13 mouse cellular contexts compared by ENCODE assay signal in the genomic region with DNA sequence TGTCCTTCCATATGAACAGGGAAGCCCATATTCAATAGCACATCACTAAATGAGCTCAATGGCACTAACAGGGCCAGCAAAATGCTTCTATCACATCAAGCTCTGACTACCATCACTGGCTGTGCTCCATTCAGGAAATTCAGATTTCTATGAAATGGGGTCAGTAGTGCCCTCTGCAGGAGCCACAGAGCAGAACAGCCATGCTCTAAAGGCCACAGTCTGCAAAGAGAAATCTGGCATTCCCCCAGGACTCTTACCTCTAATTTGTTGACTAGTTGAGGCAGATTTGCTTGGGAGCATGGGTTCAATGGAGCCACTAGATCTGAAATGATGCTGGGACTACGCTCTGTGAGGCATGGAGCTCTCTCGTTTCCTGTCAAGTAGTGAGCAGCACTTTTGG.
A peak's percentile ranks its signal among the peaks of the same experiment; 100 is the strongest.
DNase-seq lines count a peak whose midpoint lies in the region; TF ChIP-seq lines count a peak whose summit lies in the region.
"Had no signal": no experiment of that assay in that cellular context is flagged by ENCODE, and none has a peak within 500 bp of the region (broad histone marks: within the 10 kb centered on the region; RNA-seq: fewer than 3 reads in every experiment).

No protein-coding gene starts in this region.

- TF ChIP-seq POLR2A in CH12.LX (IDR thresholded peaks at IDR 0.05; ENCODE audit: low read depth, low read length) = no peak

- no peaks in the 10 kb centered on the region for H3K79me2 ChIP-seq in CH12.LX (replicated peaks; ENCODE audit: control insufficient read depth, extremely low read depth, insufficient read depth, poor library complexity, severe bottlenecking)

- H3K9ac ChIP-seq in CH12.LX (ENCODE audit: insufficient read depth, low read depth) = no peak overlapping the region
- H3K9ac ChIP-seq: heart, embryonic 12.5 days; hindbrain, embryonic 15.5 days; limb, embryonic 15.5 days had no signal

- H3K27me3 ChIP-seq in CH12.LX (replicated peaks) = no peaks in the 10 kb centered on the region
- H3K27me3 ChIP-seq: heart, embryonic 12.5 days; hindbrain, embryonic 15.5 days; limb, embryonic 15.5 days had no signal

- no peaks in the 10 kb centered on the region for H3K9me3 ChIP-seq in CH12.LX (replicated peaks; ENCODE audit: low read length)
- H3K9me3 ChIP-seq: heart, embryonic 12.5 days; hindbrain, embryonic 15.5 days; limb, embryonic 15.5 days had no signal

- no peaks in the 10 kb centered on the region for H3K36me3 ChIP-seq in CH12.LX (replicated peaks in 1 of 2; ENCODE audit: control insufficient read depth in 1 of 2, insufficient read depth in 1 of 2, low read length in 1 of 2)
- H3K36me3 ChIP-seq: heart, embryonic 12.5 days; hindbrain, embryonic 15.5 days; limb, embryonic 15.5 days had no signal

- intact Hi-C loops in gastrocnemius, postnatal 14 days (cut with DNase I; ENCODE audit: low total_unique reads) = no loop called here
- intact Hi-C loops in left cerebral cortex, adult 2 months (cut with DNase I) = no loop called here
- intact Hi-C loops in left cerebral cortex, postnatal 10 days (cut with DNase I) = no loop called here

- no peak for TF ChIP-seq EP300 in CH12.LX (IDR thresholded peaks at IDR 0.05; ENCODE audit: low read length)

- no peak; the same call in 1 of the 2 replicates for TF ChIP-seq RAD21 in CH12.LX (IDR thresholded peaks at IDR 0.05; ENCODE audit: low read depth, low read length)

- in situ Hi-C loops in CH12.LX (cut with MboI; ENCODE audit: low pct_ligation_motif_present, low pct_unique_long_range_greater_than_20kb, low sequenced_read_pairs) = loop anchor here (25.0 kb wide), 1 partner anchor 190 kb away; no protein-coding TSS in a partner anchor

- H3K4me2 ChIP-seq in CH12.LX (ENCODE audit: insufficient read depth, low read depth, poor library complexity, severe bottlenecking) = no peak overlapping the region
- H3K4me2 ChIP-seq: heart, embryonic 12.5 days; hindbrain, embryonic 15.5 days; limb, embryonic 15.5 days had no signal

- H3K4me3 ChIP-seq in left cerebral cortex, adult 2 months = no peak overlapping the region
- no peak overlapping the region for H3K4me3 ChIP-seq in CH12.LX (replicated peaks in 1 of 3; ENCODE audit: low read depth in 2 of 3, low read length in 2 of 3, poor library complexity in 1 of 3)
- H3K4me3 ChIP-seq: erythroblast, embryonic 14.5 days; heart, embryonic 12.5 days; hindbrain, embryonic 15.5 days; limb, embryonic 15.5 days had no signal

- no peak overlapping the region for H3K27ac ChIP-seq in left cerebral cortex, adult 2 months
- no peak overlapping the region for H3K27ac ChIP-seq in CH12.LX (ENCODE audit: insufficient read depth, low read depth)
- H3K27ac ChIP-seq: hindbrain, embryonic 15.5 days; limb, embryonic 15.5 days had no signal

- dilution Hi-C loops in CH12.LX (cut with MboI; ENCODE audit: extremely low pct_ligation_motif_present, extremely low pct_unique_long_range_greater_than_20kb, low sequenced_read_pairs) = no loop called here

- DNase-seq in gastrocnemius, adult 18-20 months (ENCODE audit: low spot score) = peak; percentile 6
- DNase-seq in gastrocnemius, postnatal 14 days = no peak
- DNase-seq in left cerebral cortex, adult 2 months (ENCODE audit: extremely low spot score in 1 of 2, low spot score in 2 of 2) = no peak
- DNase-seq in left cerebral cortex, postnatal 10 days (ENCODE audit: extremely low spot score in 1 of 2, low spot score in 2 of 2) = no peak
- DNase-seq in CH12.LX (ENCODE audit: extremely low read depth) (peak; percentile 6), R1 (ENCODE audit: low read depth, low spot score) (peak; percentile 18)
- DNase-seq in right cerebral cortex, postnatal 25 days = no peak
- DNase-seq in left cerebral cortex, adult 9 months (ENCODE audit: low spot score in 2 of 2) = no peak
- DNase-seq: thymus, postnatal 25 days had no signal

- no peaks in the 10 kb centered on the region for H3K4me1 ChIP-seq in CH12.LX (ENCODE audit: control insufficient read depth in 1 of 2, insufficient read depth in 2 of 2)
- H3K4me1 ChIP-seq: hindbrain, embryonic 15.5 days; limb, embryonic 15.5 days had no signal

- TF ChIP-seq CTCF in left cerebral cortex, adult 2 months (IDR thresholded peaks at IDR 0.05) = peak; percentile 34
- TF ChIP-seq CTCF in CH12.LX (conservative IDR thresholded peaks at IDR 0.05 in 1 of 2, IDR thresholded peaks at IDR 0.05 in 1 of 2; ENCODE audit: low read depth in 2 of 2, low read length in 2 of 2) = peak in 1 of 2 experiments; percentile 20; a peak in 2 of 4 replicates

TF ChIP-seq in CH12.LX, 34 proteins besides CTCF, POLR2A, EP300 and RAD21:
- TF ChIP-seq ELF1 (IDR thresholded peaks at IDR 0.05; ENCODE audit: low read depth, low read length) (no peak), TCF12 (IDR thresholded peaks at IDR 0.05; ENCODE audit: low read depth, low read length) (no peak), ZNF384 (IDR thresholded peaks at IDR 0.05; ENCODE audit: low read depth, low read length) (no peak), USF2 (conservative IDR thresholded peaks at IDR 0.05; ENCODE audit: low read depth, low read length) (no peak), ZC3H11A (IDR thresholded peaks at IDR 0.05; ENCODE audit: low read depth, low read length) (no peak), BHLHE40 (IDR thresholded peaks at IDR 0.05; ENCODE audit: low read depth, low read length) (no peak), TBP (conservative IDR thresholded peaks at IDR 0.05; ENCODE audit: low read depth, low read length) (no peak)

Comparison
In these comparisons a context has a peak if more than half of its experiments do, and no peak if none do; other contexts are left out.
1. DNase-seq: peak in gastrocnemius, adult 18-20 months (single experiment), CH12.LX (single experiment) and R1 (single experiment); none in gastrocnemius, postnatal 14 days (single experiment), left cerebral cortex, adult 2 months (0 of 2), left cerebral cortex, postnatal 10 days (0 of 2), right cerebral cortex, postnatal 25 days (single experiment) and left cerebral cortex, adult 9 months (0 of 2).